Mouse (Mus musculus) C2C12 (cell line): ENCODE data around the gene Fxyd6.

Source experiments
- CEBPB ChIP-seq: IDR thresholded peaks from one replicate; pipeline ENCODE4 v1.6.1; 2011; ENCODE audit warnings: low read depth, mild to moderate bottlenecking, control low read depth, moderate library complexity
- CTCF ChIP-seq: IDR thresholded peaks from one replicate; pipeline ENCODE4 v1.5.1; 2011; ENCODE audit not compliant: control insufficient read depth, insufficient read depth, insufficient read length
- FOSL1 ChIP-seq: IDR thresholded peaks from one replicate; pipeline ENCODE4 v1.8.0; 2011; ENCODE audit warnings: mild to moderate bottlenecking, low read length; ENCODE audit not compliant: poor library complexity, insufficient read depth, severe bottlenecking
- MAX ChIP-seq: IDR thresholded peaks from one replicate; pipeline ENCODE4 v1.6.1; 2011; ENCODE audit warnings: mild to moderate bottlenecking, control low read depth
- USF1 ChIP-seq: IDR thresholded peaks from one replicate; pipeline ENCODE4 v1.6.1; 2011; ENCODE audit warnings: low read depth, mild to moderate bottlenecking, control low read depth, moderate library complexity

- TF ChIP-seq CTCF (no peak), CEBPB (no peak), FOSL1 (no peak), USF1 (no peak), MAX (no peak)
Measured at GRCm38 (mm10) chr9:45376427-45376826, 6.4 kb downstream of the Fxyd6 start.
